Mouse (Mus musculus): ENCODE results near the gene Cct8l1. TPM values are rescaled to one million over a fixed set of nuclear protein-coding genes. Genes with fewer than 3 reads are reported as not detected.

The Cct8l1 gene
- polyA plus RNA-seq, 1 experiment from 2014 or later, result not detected

DNA sequence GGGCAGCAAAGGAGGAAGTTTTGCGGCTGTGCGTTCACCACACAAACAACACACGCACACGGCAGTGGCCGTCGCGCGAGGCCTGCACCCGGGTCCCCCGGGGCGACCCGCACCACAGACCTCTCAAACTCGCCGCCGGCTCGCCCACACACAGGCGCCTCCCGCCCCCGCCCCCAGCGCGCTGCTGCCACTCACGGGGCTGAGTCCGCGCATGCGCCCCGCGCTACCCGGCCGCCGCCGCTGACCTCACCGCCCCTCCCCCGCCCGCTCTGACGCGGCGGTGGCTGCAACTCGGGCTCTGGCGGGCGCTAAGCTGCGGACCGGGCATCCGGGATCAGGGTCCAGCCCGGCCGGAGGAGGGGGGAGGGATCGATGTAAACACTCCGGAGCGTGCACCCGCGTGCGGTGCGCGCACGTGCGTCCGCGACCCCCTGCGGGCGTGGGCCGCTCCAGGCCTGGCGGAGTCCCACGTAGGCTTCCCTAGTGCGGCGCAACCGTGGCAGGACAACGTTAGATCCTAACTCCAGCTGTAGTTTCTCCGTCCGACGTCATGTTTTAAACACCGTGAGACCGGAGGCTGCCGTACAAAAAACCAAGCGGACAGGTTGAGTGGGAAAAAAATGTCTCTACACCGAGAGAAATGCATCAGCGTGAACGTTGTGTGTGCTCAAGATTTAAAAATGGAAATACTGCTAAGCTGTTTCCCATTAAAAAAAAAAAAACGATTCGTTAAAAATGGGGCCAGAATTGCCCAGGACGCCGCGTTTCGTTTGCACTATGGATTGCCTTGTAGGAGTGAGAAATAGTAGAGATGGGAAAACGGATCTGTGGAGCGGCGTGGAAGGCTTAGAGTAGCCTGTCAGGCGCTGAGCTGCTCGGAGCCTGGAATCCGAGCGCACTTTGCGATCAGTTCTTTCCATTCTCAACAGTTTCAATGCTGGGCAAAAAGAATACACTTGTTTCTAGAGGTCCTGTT is 16.2 kb upstream of the Cct8l1 start:
- H3K4me2 ChIP-seq (ENCODE audit: low read depth, low read length), result peak overlapping the region; percentile 97

DNA sequence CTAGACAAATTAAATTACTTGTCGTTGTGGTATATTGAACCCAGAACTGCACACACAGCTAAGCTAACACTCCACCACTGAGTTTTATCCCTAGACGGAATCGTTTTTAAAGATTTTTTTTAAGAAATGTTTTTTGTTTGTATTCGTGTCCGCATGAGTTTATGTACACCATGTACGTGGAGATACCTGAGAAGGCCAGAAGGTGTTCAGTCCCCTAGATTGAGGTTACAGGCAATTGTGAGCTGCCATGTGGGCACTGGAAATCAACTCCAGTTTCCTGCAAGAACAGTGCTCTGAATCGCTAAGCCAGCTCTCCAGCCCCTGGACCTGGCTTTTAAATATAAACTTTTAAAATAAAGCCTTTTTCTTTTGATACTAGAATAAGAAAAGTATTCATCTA is 15.2 kb upstream of the Cct8l1 start:
- H3K9me3 ChIP-seq (replicated peaks; ENCODE audit: control insufficient read depth, low read length), result no peaks in the 10 kb centered on the region
- peaks cover 16% of the 10 kb centered on the region for H3K4me1 ChIP-seq (ENCODE audit: control insufficient read depth, low read depth, low read length)
- no peak overlapping the region for H3K27ac ChIP-seq (ENCODE audit: low read length)
- no peaks in the 10 kb centered on the region for H3K27me3 ChIP-seq (ENCODE audit: control insufficient read depth, insufficient read depth, low read depth, low read length)
- peak overlapping the region; percentile 98; the same call in 1 of the 2 replicates for H3K9ac ChIP-seq (ENCODE audit: low read depth, low read length)
- peak overlapping the region; percentile 100 for H3K4me3 ChIP-seq (ENCODE audit: low read depth, low read length)
- WGBS (ENCODE audit: insufficient replicate concordance), result 71% methylated on average over 7 of the region's 7 CpGs
- ATAC-seq (ENCODE audit: low read depth), result no peak
- H3K36me3 ChIP-seq (ENCODE audit: control insufficient read depth, insufficient read depth), result no peaks in the 10 kb centered on the region
- peak overlapping the region; percentile 97 for H3K4me2 ChIP-seq (ENCODE audit: low read depth, low read length)

More for the DNA sequence above, 16.2 kb upstream of the Cct8l1 start:
- WGBS (ENCODE audit: insufficient replicate concordance), result under 1% methylated on average over 88 of the region's 90 CpGs
- Histone ChIP-seq H3K9me3 (replicated peaks; ENCODE audit: control insufficient read depth, low read length) (no peaks in the 10 kb centered on the region), H3K4me1 (ENCODE audit: control insufficient read depth, low read depth, low read length) (peaks cover 16% of the 10 kb centered on the region), H3K36me3 (ENCODE audit: control insufficient read depth, insufficient read depth) (no peaks in the 10 kb centered on the region), H3K9ac (ENCODE audit: low read depth, low read length) (peak overlapping the region; percentile 98), H3K27me3 (ENCODE audit: control insufficient read depth, insufficient read depth, low read depth, low read length) (no peaks in the 10 kb centered on the region), H3K27ac (ENCODE audit: low read length) (peak overlapping the region; percentile 100), H3K4me3 (ENCODE audit: low read depth, low read length) (peak overlapping the region; percentile 100)
- peak; percentile 74 for ATAC-seq (ENCODE audit: low read depth)

DNA sequence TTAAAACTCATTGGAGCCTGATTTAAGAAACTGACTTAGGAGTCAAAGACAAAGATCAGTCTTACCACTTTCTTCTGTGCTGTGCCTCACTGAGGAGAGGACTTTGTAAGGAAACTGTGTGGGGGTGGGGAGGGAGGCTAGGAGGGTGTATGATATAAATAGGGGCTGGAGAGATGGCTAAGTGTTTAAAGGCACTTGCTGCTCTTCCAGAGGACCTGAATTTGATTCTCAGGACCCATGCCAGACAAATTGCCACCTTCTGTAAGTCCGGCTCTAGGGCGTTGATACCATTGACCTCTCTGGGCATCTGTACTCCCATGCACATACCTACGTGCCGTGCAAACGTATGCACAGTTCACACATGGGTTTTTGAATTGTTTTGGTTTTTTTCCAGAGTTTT is 9.8 kb upstream of the Cct8l1 start:
- no peaks in the 10 kb centered on the region for H3K4me1 ChIP-seq (ENCODE audit: control insufficient read depth, low read depth, low read length)
- H3K4me3 ChIP-seq (ENCODE audit: low read depth, low read length), result no peak overlapping the region
- H3K27me3 ChIP-seq (ENCODE audit: control insufficient read depth, insufficient read depth, low read depth, low read length), result no peaks in the 10 kb centered on the region
- H3K27ac ChIP-seq (ENCODE audit: low read length), result no peak overlapping the region
- no peaks in the 10 kb centered on the region for H3K9me3 ChIP-seq (replicated peaks; ENCODE audit: control insufficient read depth, low read length)
- no peak overlapping the region for H3K9ac ChIP-seq (ENCODE audit: low read depth, low read length)
- WGBS (ENCODE audit: insufficient replicate concordance), result 72% methylated on average over 5 of the region's 5 CpGs
- H3K36me3 ChIP-seq (ENCODE audit: control insufficient read depth, insufficient read depth), result no peaks in the 10 kb centered on the region
- no peak for ATAC-seq (ENCODE audit: low read depth)
- H3K4me2 ChIP-seq (ENCODE audit: low read depth, low read length), result no peak overlapping the region

DNA sequence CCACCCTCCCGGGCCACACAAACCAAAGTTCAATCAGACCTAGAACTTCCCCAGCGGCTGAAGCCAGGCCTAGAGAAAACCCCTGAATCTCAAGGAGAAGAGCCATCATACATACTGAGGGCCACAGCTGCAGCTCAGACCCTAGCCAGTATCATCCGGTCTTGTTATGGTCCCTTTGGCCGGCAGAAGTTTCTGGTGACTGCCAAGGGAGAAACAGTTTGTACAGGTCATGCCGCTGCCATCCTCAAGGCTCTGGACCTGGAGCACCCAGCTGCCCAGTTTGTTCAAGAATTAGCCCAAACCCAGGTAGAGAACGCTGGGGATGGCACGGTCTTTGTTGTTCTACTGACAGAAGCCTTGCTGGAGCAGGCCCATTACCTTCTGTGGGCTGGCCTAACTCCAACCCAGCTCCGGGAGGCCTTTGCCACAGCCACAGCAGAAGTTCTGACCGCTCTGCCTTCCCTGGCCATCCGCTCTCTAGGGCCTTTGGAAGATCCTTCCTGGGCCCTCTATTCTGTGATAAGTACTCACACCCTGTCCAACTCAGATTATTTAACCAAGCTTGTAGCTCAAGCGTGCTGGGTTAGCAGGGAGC is 531 bp downstream of the Cct8l1 start:
- Histone ChIP-seq H3K9ac (ENCODE audit: low read depth, low read length) (no peak overlapping the region), H3K27ac (ENCODE audit: low read length) (no peak overlapping the region), H3K4me2 (ENCODE audit: low read depth, low read length) (no peak overlapping the region), H3K27me3 (ENCODE audit: control insufficient read depth, insufficient read depth, low read depth, low read length) (no peaks in the 10 kb centered on the region), H3K4me1 (ENCODE audit: control insufficient read depth, low read depth, low read length) (no peaks in the 10 kb centered on the region), H3K9me3 (replicated peaks; ENCODE audit: control insufficient read depth, low read length) (no peaks in the 10 kb centered on the region), H3K4me3 (ENCODE audit: low read depth, low read length) (no peak overlapping the region), H3K36me3 (ENCODE audit: control insufficient read depth, insufficient read depth) (no peaks in the 10 kb centered on the region)
- WGBS (ENCODE audit: insufficient replicate concordance), result 76% methylated on average over 11 of the region's 11 CpGs
- ATAC-seq (ENCODE audit: low read depth), result no peak

DNA sequence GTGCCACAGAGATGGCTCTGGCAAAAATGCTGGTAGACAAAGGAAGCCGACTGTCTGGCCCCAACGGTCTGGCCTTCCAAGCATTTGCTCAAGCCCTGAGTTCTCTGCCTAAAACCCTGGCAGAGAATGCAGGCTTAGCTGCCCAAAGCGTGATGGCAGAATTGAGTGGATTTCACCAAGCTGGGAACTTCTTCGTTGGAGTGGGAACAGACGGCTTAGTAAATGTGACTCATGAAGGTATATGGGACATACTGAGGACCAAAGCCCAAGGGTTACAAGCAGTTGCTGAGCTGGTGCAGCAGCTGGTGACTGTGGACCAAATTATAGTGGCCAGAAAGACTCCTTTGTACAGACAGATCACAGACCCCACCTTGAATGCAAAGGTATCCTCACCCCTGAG is 1.7 kb downstream of the Cct8l1 start:
- no peak overlapping the region for H3K27ac ChIP-seq (ENCODE audit: low read length)
- no peak for ATAC-seq (ENCODE audit: low read depth)
- no peak overlapping the region for H3K9ac ChIP-seq (ENCODE audit: low read depth, low read length)
- H3K4me1 ChIP-seq (ENCODE audit: control insufficient read depth, low read depth, low read length), result no peaks in the 10 kb centered on the region
- no peaks in the 10 kb centered on the region for H3K27me3 ChIP-seq (ENCODE audit: control insufficient read depth, insufficient read depth, low read depth, low read length)
- no peak overlapping the region for H3K4me3 ChIP-seq (ENCODE audit: low read depth, low read length)
- H3K36me3 ChIP-seq (ENCODE audit: control insufficient read depth, insufficient read depth), result no peaks in the 10 kb centered on the region
- WGBS (ENCODE audit: insufficient replicate concordance), result 77% methylated on average over 5 of the region's 5 CpGs
- H3K9me3 ChIP-seq (replicated peaks; ENCODE audit: control insufficient read depth, low read length), result no peaks in the 10 kb centered on the region
- no peak overlapping the region for H3K4me2 ChIP-seq (ENCODE audit: low read depth, low read length)

DNA sequence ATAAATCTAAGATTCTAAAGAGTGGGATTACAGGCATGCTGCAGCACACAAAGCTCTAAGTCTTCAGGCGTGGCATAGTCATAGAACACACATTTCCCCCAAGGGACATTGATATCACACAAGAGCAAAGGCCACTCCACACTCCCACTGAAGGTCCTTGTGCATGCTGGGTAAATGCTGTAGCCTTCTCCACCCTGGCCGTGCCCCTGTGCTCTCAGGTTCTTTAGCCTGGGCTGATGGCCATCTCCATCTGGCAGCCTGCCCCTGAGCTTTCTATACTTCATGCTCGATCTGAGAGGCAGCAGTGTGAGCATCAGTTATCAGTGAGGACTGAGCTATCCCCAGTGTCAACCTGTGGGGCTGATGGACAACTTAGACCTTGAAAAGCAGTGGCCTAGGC is 4.0 kb downstream of the Cct8l1 start:
- H3K36me3 ChIP-seq (ENCODE audit: control insufficient read depth, insufficient read depth), result no peaks in the 10 kb centered on the region
- no peak overlapping the region for H3K4me3 ChIP-seq (ENCODE audit: low read depth, low read length)
- H3K4me2 ChIP-seq (ENCODE audit: low read depth, low read length), result no peak overlapping the region
- H3K27me3 ChIP-seq (ENCODE audit: control insufficient read depth, insufficient read depth, low read depth, low read length), result no peaks in the 10 kb centered on the region
- no peak overlapping the region for H3K27ac ChIP-seq (ENCODE audit: low read length)
- no peak for ATAC-seq (ENCODE audit: low read depth)
- WGBS (ENCODE audit: insufficient replicate concordance), result 66% methylated on average over 3 of the region's 3 CpGs
- no peaks in the 10 kb centered on the region for H3K9me3 ChIP-seq (replicated peaks; ENCODE audit: control insufficient read depth, low read length)
- H3K4me1 ChIP-seq (ENCODE audit: control insufficient read depth, low read depth, low read length), result no peaks in the 10 kb centered on the region
- H3K9ac ChIP-seq (ENCODE audit: low read depth, low read length), result no peak overlapping the region

DNA sequence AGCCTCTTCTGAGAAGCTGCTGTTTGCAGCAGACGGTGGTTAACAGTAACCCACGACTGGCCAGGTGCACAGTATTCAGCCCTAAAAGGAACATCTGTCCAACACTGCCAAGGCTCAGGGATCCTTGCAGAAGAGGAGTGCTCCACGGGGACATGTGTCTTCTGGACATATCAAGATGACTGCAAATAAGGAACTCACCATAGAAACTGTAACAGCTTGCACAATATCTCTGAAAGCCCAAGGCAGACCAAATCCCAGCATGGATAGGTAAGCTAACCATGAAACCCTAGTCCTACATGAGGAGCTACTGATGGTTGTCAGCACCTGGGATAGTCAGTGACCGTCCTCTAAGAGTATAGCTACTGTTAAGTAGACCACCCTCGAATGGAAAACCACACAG is 5.6 kb downstream of the Cct8l1 start:
- H3K27me3 ChIP-seq (ENCODE audit: control insufficient read depth, insufficient read depth, low read depth, low read length), result no peaks in the 10 kb centered on the region
- no peak overlapping the region for H3K9ac ChIP-seq (ENCODE audit: low read depth, low read length)
- no peak for ATAC-seq (ENCODE audit: low read depth)
- no peaks in the 10 kb centered on the region for H3K9me3 ChIP-seq (replicated peaks; ENCODE audit: control insufficient read depth, low read length)
- H3K36me3 ChIP-seq (ENCODE audit: control insufficient read depth, insufficient read depth), result no peaks in the 10 kb centered on the region
- H3K4me2 ChIP-seq (ENCODE audit: low read depth, low read length), result no peak overlapping the region
- 57% methylated on average over 5 of the region's 5 CpGs for WGBS (ENCODE audit: insufficient replicate concordance)
- peaks cover 2% of the 10 kb centered on the region for H3K4me1 ChIP-seq (ENCODE audit: control insufficient read depth, low read depth, low read length)
- no peak overlapping the region for H3K4me3 ChIP-seq (ENCODE audit: low read depth, low read length)
- H3K27ac ChIP-seq (ENCODE audit: low read length), result no peak overlapping the region

DNA sequence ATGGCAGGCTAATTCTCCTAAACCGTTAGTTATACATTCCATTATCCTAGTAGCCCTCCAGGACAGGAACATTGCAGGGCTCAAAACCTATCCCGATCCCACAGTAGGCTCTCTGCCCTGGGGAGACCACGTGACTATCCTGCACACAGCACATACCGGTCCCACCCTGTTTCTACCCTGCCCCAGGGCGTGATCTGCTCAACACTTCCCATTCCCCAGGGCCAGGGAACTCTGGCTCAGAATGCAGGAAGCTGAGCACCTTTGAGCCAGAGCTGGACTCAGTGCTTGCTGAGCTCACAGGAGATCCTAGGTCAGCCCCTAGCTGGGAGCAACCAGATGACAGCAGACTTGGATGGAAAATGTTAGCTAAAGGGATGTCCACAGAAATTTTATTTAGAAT is 10.2 kb downstream of the Cct8l1 start:
- Histone ChIP-seq H3K9me3 (replicated peaks; ENCODE audit: control insufficient read depth, low read length) (no peaks in the 10 kb centered on the region), H3K36me3 (ENCODE audit: control insufficient read depth, insufficient read depth) (no peaks in the 10 kb centered on the region), H3K4me1 (ENCODE audit: control insufficient read depth, low read depth, low read length) (peaks cover 17% of the 10 kb centered on the region), H3K4me3 (ENCODE audit: low read depth, low read length) (no peak overlapping the region), H3K27me3 (ENCODE audit: control insufficient read depth, insufficient read depth, low read depth, low read length) (no peaks in the 10 kb centered on the region), H3K9ac (ENCODE audit: low read depth, low read length) (no peak overlapping the region), H3K4me2 (ENCODE audit: low read depth, low read length) (no peak overlapping the region), H3K27ac (ENCODE audit: low read length) (no peak overlapping the region)
- no peak for ATAC-seq (ENCODE audit: low read depth)
- WGBS (ENCODE audit: insufficient replicate concordance), result 49% methylated on average over 5 of the region's 5 CpGs

DNA sequence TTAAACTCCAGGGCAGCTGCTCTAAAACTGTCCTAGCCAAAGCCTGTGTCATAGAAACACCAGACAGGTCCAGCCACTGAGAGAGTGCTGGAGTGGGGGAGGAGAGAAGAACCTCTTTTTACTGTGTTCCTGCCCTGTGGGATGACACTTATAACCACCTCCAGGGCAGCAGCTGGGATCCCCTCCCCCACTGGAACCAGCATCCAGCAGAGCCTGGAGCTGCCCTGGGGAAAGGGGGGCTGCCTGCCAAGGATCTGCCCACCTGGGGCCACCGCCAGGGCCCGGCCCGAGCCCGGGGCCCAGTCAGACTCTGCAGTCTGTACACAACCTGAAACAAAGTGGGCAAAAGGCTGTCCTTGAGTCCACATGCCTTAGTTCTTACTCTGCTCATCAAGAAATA is 11.1 kb downstream of the Cct8l1 start:
- WGBS (ENCODE audit: insufficient replicate concordance), result 66% methylated on average over 4 of the region's 4 CpGs

More for the DNA sequence above, 11.1 kb downstream of the Cct8l1 start:
- H3K4me1 ChIP-seq (ENCODE audit: control insufficient read depth, low read depth, low read length), result peaks cover 17% of the 10 kb centered on the region
- no peak overlapping the region for H3K4me3 ChIP-seq (ENCODE audit: low read depth, low read length)
- no peak overlapping the region for H3K9ac ChIP-seq (ENCODE audit: low read depth, low read length)
- no peaks in the 10 kb centered on the region for H3K36me3 ChIP-seq (ENCODE audit: control insufficient read depth, insufficient read depth)
- no peak overlapping the region for H3K27ac ChIP-seq (ENCODE audit: low read length)
- no peaks in the 10 kb centered on the region for H3K27me3 ChIP-seq (ENCODE audit: control insufficient read depth, insufficient read depth, low read depth, low read length)
- H3K9me3 ChIP-seq (replicated peaks; ENCODE audit: control insufficient read depth, low read length), result no peaks in the 10 kb centered on the region
- H3K4me2 ChIP-seq (ENCODE audit: low read depth, low read length), result no peak overlapping the region
- ATAC-seq (ENCODE audit: low read depth), result no peak
